Mouse (Mus musculus) urinary bladder, postnatal 4 days (tissue): ENCODE measurements around the gene Orm1.

ENCODE experiments used
- DNase-seq, 2 experiments: peaks; one replicate each; pipeline ENCODE4 v3.0.0; 2021 to 2022; ENCODE audit warnings: low spot score in 2 of 2

The Orm1 gene

GRCm38 (mm10) chr4:63355877-63356665 is 11.7 kb downstream of the Orm1 start, which contains the start of gene Orm3:
Orm3 (plus strand) TSS chr4:63356162.
- DNase-seq, result no peak

DNA sequence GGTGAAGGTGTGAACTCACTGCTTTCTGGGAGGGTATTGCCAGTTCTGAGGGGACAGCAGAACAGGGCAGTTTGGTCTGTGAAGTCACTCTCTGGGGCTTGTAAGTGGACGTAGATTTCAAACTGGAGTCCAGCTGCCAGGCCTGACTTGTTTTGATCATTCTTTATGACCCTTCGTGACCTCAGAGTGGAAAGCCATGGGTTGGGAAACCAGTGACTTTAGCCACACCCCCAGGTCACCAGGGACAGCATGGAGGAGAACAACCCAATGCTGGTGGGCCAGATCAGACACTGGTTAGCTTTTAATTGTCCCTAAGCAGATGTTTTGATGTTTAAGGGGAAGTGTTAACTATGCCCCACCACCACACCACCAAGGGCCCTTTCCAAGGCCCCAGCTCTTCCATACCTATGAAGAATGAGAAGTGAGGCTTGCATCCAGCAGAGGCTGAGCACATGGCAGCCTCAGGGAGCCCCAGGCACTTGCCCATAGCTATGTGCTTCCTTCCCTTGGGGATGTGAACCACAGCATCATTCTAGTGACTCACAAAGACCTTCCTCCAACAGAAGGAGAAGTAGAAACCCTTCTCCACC is 12.7 kb downstream of the Orm1 start:
- no peak for DNase-seq

DNA sequence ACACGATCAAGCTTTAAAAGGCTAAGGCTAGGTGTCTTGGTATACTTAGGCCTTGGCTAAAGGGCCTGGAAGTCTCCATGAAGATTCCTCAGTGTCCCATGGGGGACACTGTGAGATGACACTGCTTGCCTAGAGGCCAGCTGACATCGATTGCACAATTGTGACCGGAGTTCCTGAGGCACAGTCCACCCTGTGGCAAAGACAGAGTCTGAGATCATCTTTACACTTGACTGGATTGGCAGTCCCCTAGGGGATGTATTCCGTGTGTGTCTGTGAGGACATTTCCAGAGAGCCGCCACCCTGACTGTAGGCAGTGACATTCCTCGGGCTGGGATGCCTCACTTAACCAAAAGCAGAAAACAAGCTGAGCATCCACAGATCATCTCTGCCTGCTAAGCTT is 15.5 kb downstream of the Orm1 start:
- DNase-seq, result no peak

DNA sequence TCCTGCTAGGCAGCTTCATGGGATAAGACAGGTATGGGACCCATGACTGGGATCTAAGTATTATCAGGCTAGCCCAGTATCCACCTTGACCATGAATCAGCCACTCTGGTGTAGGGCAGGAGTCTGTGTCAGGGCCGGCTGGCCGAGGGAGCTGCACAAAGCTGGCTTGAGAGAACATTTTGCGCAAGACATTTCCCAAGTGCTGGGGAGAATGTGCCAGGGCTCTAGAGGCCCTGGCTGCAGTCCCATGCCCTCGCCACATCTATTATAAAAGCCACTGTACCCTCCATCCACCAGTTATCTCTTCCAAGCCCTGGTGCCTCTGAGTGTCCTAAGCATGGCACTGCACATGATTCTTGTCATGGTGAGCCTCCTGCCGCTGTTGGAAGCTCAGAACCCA is 17.8 kb downstream of the Orm1 start, which contains the start of gene Orm2:
Orm2 (plus strand) TSS at position 300 of the 400 bp plus-strand sequence.
- no peak for DNase-seq

GRCm38 (mm10) chr4:63368577-63368976 is 24.2 kb downstream of the Orm1 start:
- DNase-seq, result peak; percentile 65 to 88

- no peak for DNase-seq
Observed at GRCm38 (mm10) chr4:63370897-63371296, 26.5 kb downstream of the Orm1 start.

DNA sequence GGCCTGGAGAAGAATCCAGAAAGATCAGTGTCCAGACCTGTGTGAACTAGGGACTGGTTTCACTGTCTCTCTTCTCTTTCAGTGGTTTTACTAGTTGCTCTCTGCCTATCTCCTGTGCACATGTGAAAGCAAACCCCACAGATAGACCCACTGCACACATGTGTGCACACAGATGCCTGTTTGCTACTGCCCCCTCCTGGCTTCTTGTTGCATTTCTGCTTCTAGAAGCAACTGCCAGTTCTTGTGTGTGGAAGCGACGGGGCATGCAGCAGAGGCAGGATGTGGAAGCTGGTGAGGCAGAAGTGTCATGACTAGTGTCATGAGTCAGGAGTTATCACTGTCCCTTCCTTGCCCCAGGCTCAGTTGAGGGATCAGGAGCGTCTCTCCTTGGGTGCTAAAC is 27.5 kb downstream of the Orm1 start:
- DNase-seq, result no peak

DNA sequence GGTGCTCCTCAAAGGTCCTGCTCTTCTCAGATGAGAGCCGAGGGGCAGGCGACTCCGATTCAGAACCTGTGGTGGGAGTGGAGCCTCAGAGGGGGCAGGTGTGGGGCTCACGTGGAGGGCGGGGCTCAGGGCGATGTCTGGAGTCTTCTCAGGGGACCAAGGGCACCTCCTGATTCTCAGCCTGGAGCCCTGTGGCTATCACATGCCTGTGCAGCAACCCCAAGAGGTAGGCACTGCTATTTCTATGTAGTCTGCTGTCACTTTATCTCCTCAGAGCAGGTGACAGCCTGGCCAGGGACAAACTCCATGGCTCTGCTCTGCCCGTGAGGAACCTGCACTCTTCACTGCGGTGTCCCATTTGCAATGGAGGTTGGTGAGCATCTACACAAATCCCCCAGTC is 29.0 kb downstream of the Orm1 start:
- no peak for DNase-seq

- DNase-seq, result no peak
Observed at GRCm38 (mm10) chr4:63374331-63374730, 30.0 kb downstream of the Orm1 start.

GRCm38 (mm10) chr4:63375367-63375766 is 31.0 kb downstream of the Orm1 start:
- no peak for DNase-seq

GRCm38 (mm10) chr4:63377483-63377882 is 33.1 kb downstream of the Orm1 start:
- DNase-seq, result no peak

GRCm38 (mm10) chr4:63382676-63383369 is 38.5 kb downstream of the Orm1 start:
- no peak for DNase-seq

GRCm38 (mm10) chr4:63383474-63383873 is 39.1 kb downstream of the Orm1 start:
- no peak for DNase-seq

DNA sequence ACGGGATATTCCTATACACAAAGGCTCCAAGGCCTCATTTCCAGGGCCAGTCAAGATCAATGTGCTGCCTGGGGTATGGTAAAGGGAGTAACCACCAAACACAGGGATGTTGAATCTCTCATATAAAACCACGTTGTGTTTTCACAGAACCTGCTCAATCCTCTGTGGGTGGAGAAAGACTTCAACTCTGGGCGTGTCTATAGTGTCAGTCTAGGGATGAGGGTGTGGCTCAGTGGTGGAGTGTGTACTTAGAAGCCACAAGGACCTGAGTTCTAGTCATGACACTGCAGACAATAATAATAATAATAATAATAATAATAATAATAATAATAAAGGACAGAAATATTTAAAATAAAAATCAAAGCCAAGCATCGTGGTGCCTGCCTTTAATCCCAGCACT is 39.9 kb downstream of the Orm1 start:
- no peak for DNase-seq

GRCm38 (mm10) chr4:63385253-63385652 is 40.9 kb downstream of the Orm1 start:
- no peak for DNase-seq

- DNase-seq, result no peak
Observed at GRCm38 (mm10) chr4:63385784-63386183, 41.4 kb downstream of the Orm1 start.

DNA sequence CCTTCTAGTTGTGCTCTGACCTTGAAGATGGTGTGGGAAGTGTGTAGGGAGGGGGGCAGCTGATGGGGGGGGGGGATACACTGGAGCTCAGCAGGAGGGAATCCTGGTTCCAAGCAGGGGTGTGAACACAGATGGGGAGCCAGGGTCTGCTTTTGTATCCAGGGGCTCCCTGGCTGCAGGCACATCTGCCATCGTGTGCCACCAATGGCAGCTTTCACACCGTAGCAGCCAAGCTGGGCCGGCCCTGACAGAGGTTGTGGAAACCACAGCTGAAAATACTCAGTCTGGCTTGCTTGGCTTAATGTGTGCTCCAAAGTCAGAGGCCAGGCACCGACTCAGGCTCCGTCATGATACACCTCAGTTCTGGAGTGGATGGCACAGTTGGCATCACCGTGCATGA is 43.7 kb downstream of the Orm1 start:
- no peak for DNase-seq

DNA sequence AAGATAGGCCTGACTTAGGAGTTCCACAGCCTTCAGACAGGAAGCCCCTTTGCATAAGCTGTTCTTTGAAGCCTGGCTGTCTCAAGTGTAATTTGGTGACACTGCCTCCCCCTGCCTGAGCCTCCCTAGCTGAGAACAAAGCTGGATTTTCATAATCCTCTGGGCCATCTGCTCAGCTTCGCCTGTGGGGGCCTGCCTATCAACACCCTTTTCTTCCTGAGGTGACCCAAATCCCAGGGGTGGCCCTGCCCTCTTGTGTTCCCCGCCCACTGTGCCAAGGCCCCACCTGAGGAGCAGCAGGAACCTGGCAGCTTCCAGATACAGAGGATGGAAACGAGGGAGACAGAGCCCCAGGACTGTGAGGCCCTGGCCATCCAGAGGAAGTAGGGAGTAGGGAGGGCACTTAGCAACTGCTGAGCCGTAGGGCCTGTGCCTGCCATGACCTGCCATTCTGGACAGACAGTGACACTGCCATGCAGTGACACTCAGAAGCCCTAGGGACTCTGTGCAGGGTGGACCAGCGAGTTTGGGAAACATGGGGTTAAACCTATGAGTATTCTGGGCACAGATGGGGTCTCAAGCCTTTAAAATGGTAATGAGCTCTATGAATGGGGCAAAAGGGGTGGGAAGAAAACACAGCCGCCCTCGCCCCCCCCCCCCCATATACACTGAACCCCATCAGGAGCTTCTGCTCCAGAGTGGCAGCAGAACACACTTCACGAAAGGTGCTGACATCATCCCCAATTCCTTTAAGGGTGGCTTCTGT is 44.9 kb downstream of the Orm1 start:
- no peak for DNase-seq

- no peak for DNase-seq
Observed at GRCm38 (mm10) chr4:63389887-63390528, 45.6 kb downstream of the Orm1 start.

- DNase-seq, result no peak
Observed at GRCm38 (mm10) chr4:63391322-63391721, 47.0 kb downstream of the Orm1 start.
